Mouse (Mus musculus): ENCODE measurements around the gene Prss45. TPM values are rescaled to one million over a fixed set of nuclear protein-coding genes. Genes with fewer than 3 reads are reported as not detected.
"Not testable (repeated sequence)": the region's sequence is repeated elsewhere in the genome, so short reads cannot be mapped to it uniquely, and the experiment has no call there.

The Prss45 gene
- polyA plus RNA-seq (2015; fragmentation: Nextera tagmentation; extraction: Ambion mirVana) = 0.20 TPM in 1 of 2 replicates, not detected in the other

DNA sequence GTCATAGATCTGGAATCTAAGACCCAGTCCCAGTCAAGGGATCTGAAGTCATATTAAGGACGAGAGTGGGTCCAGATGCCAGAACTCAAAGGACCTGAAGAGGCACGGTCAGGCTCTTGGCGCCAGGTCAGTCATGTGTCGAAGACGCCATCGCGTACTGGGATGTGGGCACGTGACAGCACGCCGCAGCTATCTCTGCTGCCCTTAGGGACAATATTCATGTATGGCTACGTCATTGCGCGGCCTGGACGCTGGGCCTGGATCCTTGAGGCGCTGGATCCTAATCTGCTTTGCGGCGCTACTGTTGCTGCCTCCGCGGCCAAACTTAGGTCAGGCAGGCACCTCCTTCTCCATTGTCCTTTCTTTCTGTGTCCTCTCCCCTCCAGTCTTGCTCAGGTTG lies at the start of gene Prss45:
Gene Prss45, plus strand, starts transcription at position 178 of the 400 bp plus-strand sequence.
- no peak for ATAC-seq (replicated peaks)
- Histone ChIP-seq H3K27ac (replicated peaks) (no peak within 1 kb of the TSS), H3K27me3 (no peaks in the 10 kb centered on the region), H3K4me2 (replicated peaks) (no peak within 1 kb of the TSS), H3K4me1 (no peaks in the 10 kb centered on the region), H3K36me3 (no peaks in the 10 kb centered on the region), H3K9me3 (no peaks in the 10 kb centered on the region), H3K9ac (replicated peaks) (no peak within 1 kb of the TSS), H3K4me3 (no peak within 1 kb of the TSS)
- WGBS = 76% methylated on average over 19 of the region's 19 CpGs

DNA sequence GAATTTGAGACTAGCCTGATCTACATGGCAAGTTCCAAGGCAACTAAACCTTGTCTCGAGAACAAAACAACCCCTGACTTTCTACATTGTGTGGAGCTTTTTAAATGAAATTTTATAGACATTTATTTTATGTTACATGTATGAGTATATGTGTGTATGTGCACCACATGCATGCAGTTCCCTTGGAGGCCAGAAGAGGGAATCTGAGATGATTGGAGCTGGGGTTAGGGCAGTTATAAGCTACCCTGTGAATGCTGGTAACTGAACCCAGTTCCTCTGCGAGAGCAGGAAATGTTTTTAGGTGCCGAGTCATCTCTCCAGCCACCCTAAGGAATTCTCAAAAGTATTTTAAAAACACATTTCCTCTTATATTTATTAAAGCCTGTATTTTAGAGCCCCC lies 46.2 kb upstream of the Prss45 start:
- WGBS = 93% methylated on average over 3 of the region's 3 CpGs
- Histone ChIP-seq H3K27ac (replicated peaks) (no peak overlapping the region), H3K36me3 (no peaks in the 10 kb centered on the region), H3K4me2 (replicated peaks) (no peak overlapping the region), H3K9me3 (no peaks in the 10 kb centered on the region), H3K27me3 (no peaks in the 10 kb centered on the region), H3K9ac (replicated peaks) (no peak overlapping the region), H3K4me1 (no peaks in the 10 kb centered on the region), H3K4me3 (no peak overlapping the region)
- no peak for ATAC-seq (replicated peaks)

DNA sequence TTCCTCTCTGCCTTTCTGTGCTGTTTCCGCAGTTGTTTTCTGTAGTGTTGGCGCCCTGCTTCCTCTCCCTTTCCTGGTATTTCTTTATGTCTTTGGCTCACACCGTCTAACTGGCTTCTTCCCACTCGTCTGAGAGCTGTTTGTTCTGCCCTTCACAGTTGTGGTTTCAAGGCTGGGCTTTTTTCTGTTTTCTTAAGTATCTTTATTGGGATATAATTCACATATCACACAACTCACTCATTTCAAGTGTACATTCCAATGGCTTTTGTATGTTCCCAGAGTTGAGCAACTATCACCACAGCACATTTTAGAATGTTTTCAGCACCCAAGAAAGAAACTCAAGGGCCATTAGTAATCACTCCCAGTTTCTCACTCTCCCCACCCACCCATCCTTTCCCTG lies 43.9 kb upstream of the Prss45 start:
- no peaks in the 10 kb centered on the region for H3K9me3 ChIP-seq
- no peaks in the 10 kb centered on the region for H3K36me3 ChIP-seq
- no peak overlapping the region for H3K4me3 ChIP-seq
- H3K4me1 ChIP-seq = no peaks in the 10 kb centered on the region
- no peak for ATAC-seq (replicated peaks)
- no peak overlapping the region for H3K9ac ChIP-seq (replicated peaks)
- no peak overlapping the region for H3K27ac ChIP-seq (replicated peaks)
- 77% methylated on average over 4 of the region's 4 CpGs for WGBS
- no peaks in the 10 kb centered on the region for H3K27me3 ChIP-seq
- no peak overlapping the region for H3K4me2 ChIP-seq (replicated peaks)

DNA sequence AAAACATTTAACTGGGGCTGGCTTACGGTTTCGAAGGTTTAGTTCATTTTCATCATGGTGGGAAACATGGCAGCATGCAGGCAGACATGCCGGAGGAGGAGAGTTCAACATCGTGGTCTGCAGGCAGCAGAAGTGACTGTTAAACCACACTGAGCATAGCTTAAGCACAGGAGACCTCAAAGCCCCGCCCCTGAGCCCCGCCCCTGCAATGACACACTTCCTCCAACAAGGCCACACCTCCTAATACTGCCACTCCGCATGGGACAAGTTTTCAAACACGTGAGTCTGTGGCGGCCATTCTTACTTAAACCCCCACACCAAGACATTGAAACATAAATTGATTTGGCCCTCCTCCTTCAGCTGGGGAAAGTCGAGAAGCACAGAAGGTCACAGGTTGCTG lies 37.4 kb upstream of the Prss45 start:
- no peak for ATAC-seq (replicated peaks)
- Histone ChIP-seq H3K4me2 (replicated peaks) (no peak overlapping the region), H3K4me3 (no peak overlapping the region), H3K27me3 (no peaks in the 10 kb centered on the region), H3K4me1 (no peaks in the 10 kb centered on the region), H3K27ac (replicated peaks) (no peak overlapping the region), H3K9me3 (no peaks in the 10 kb centered on the region), H3K9ac (replicated peaks) (no peak overlapping the region), H3K36me3 (no peaks in the 10 kb centered on the region)
- WGBS = 88% methylated on average over 10 of the region's 10 CpGs

DNA sequence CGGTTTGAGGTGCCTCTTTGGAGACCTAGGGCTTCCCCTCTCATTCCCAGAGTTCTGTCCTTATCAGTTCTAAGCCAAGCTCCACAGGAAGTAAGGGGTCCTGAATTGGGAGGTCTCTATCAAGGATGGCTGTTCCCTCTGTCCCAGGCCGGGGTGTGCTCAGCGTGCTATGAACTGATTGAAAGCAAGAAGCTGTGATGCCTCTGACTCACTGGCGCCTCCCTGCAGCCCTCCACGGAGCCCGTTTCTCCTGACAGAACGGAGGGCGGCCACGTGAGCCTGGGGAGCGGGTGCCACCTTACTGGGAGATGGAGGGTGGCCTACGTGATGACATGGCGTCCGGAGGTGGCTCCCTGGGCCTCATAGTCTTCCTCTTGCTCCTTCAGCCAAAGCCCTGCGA lies 36.5 kb upstream of the Prss45 start, which contains the start of gene Prss42:
Gene Prss42, plus strand, starts transcription at position 301 of the 400 bp plus-strand sequence.
- no peak for ATAC-seq (replicated peaks)
- H3K4me2 ChIP-seq (replicated peaks) = no peak within 1 kb of the TSS
- no peak within 1 kb of the TSS for H3K9ac ChIP-seq (replicated peaks)
- H3K36me3 ChIP-seq = no peaks in the 10 kb centered on the region
- H3K9me3 ChIP-seq = no peaks in the 10 kb centered on the region
- H3K27ac ChIP-seq (replicated peaks) = no peak within 1 kb of the TSS
- no peaks in the 10 kb centered on the region for H3K27me3 ChIP-seq
- H3K4me1 ChIP-seq = no peaks in the 10 kb centered on the region
- 90% methylated on average over 14 of the region's 14 CpGs for WGBS
- H3K4me3 ChIP-seq = no peak within 1 kb of the TSS

DNA sequence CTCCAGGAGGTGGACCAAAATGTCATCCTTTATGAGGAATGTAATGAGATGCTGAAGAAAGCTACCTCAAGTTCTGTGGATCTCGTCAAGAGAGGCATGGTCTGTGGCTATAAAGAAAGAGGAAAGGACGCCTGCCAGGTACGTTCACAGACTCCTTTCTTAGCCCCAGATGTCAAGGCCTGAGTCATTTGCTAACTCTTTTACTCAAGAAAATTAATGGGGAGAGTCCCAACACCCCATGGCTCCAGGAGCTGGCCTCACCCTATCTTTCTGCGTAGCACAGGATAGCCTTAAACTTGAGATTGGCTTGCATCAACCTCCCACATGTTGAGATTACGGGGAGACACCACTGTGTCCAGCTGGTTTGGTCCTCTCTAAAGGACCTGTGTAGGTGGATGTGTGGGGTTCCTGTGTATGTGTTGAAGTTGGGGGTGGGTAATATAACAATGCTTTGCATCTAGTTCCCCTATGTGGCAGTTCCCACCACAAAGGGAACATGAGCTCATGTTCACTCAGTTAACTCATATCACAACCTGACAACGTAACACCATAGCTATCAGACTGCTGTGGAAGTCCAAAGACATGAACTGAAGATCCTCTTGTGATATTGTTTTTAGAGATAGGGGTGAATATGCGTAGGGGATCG lies 33.4 kb upstream of the Prss45 start:
- 90% methylated on average over 8 of the region's 8 CpGs for WGBS
- Histone ChIP-seq H3K36me3 (no peaks in the 10 kb centered on the region), H3K27ac (replicated peaks) (no peak overlapping the region), H3K9me3 (no peaks in the 10 kb centered on the region), H3K9ac (replicated peaks) (no peak overlapping the region), H3K27me3 (no peaks in the 10 kb centered on the region), H3K4me1 (no peaks in the 10 kb centered on the region), H3K4me2 (replicated peaks) (no peak overlapping the region), H3K4me3 (no peak overlapping the region)
- no peak for ATAC-seq (replicated peaks)

DNA sequence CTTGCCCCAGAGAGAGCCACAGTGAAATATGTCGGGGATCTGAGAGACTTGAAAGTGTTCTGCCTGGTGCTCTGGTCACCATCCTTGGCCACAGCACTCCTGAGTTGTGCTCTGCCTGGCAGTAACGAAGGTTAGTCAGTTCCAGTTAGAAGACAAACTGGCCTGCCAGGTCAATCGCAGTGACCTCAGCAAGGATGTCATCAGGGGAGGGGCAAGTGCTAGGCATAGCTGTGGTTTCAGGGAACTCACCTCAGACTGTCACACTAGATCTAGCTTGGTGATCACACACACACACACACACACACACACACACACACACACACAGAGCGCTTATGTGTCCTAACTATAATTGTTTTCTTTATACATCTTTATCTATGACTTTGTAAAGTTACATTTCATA lies 31.1 kb upstream of the Prss45 start:
- WGBS = 73% methylated on average over 4 of the region's 4 CpGs

DNA sequence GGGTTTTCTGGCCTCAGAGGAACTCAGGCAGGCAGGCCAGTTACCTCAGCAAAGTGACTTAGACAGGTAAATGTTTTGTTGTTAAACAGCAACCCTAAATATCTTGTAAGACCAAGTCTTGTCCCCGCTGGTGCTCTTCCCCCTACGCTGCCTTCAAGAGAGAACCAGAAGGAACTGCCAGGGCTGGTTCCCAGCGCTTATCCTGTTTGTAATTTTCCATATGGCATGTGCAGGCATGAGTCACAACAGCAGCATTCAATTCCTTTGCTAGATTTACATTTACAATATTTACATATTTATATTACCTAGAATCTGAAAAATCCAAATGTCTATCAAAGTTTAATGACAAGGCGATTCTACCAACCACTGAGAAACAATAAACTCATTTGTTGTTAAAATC lies 24.3 kb upstream of the Prss45 start:
- Histone ChIP-seq H3K27me3 (no peaks in the 10 kb centered on the region), H3K9ac (replicated peaks) (no peak overlapping the region), H3K4me2 (replicated peaks) (no peak overlapping the region), H3K36me3 (no peaks in the 10 kb centered on the region), H3K4me3 (no peak overlapping the region), H3K4me1 (no peaks in the 10 kb centered on the region), H3K9me3 (no peaks in the 10 kb centered on the region), H3K27ac (replicated peaks) (no peak overlapping the region)
- ATAC-seq (replicated peaks) = no peak
- WGBS = 81% methylated on average over 4 of the region's 4 CpGs

More for the DNA sequence above, 31.1 kb upstream of the Prss45 start:
- no peaks in the 10 kb centered on the region for H3K9me3 ChIP-seq
- H3K4me3 ChIP-seq = no peak overlapping the region
- H3K27me3 ChIP-seq = no peaks in the 10 kb centered on the region
- H3K4me2 ChIP-seq (replicated peaks) = no peak overlapping the region
- no peaks in the 10 kb centered on the region for H3K4me1 ChIP-seq
- H3K9ac ChIP-seq (replicated peaks) = no peak overlapping the region
- ATAC-seq (replicated peaks) = no peak
- no peaks in the 10 kb centered on the region for H3K36me3 ChIP-seq
- no peak overlapping the region for H3K27ac ChIP-seq (replicated peaks)

DNA sequence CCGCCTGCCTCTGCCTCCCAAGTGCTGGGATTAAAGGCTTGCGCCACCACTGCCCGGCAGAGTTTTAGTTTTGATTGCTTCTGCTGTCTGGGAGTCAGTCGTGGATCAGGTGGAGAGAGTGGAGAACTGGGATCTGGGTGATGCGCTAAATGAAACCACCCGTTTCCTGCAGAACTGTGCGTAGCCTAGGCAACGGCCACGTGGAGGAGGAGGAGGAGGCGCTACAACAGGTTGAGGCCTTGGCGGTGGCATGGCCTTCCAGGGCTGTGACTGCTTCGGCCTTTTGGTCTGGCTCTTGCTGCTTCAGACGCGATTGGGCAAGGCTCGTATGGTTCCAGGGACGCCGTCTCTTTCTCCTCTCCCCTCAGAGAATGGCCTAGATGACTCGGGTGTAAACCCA lies 20.6 kb upstream of the Prss45 start, which contains the start of gene Prss44:
Gene Prss44, plus strand, starts transcription at position 206 of the 400 bp plus-strand sequence.
- ATAC-seq (replicated peaks) = no peak
- no peak within 1 kb of the TSS for H3K4me2 ChIP-seq (replicated peaks)
- 71% methylated on average over 18 of the region's 18 CpGs for WGBS
- no peaks in the 10 kb centered on the region for H3K9me3 ChIP-seq
- H3K4me3 ChIP-seq = no peak within 1 kb of the TSS
- H3K27ac ChIP-seq (replicated peaks) = no peak within 1 kb of the TSS
- no peaks in the 10 kb centered on the region for H3K36me3 ChIP-seq
- H3K9ac ChIP-seq (replicated peaks) = no peak within 1 kb of the TSS
- H3K4me1 ChIP-seq = no peaks in the 10 kb centered on the region
- H3K27me3 ChIP-seq = no peaks in the 10 kb centered on the region

DNA sequence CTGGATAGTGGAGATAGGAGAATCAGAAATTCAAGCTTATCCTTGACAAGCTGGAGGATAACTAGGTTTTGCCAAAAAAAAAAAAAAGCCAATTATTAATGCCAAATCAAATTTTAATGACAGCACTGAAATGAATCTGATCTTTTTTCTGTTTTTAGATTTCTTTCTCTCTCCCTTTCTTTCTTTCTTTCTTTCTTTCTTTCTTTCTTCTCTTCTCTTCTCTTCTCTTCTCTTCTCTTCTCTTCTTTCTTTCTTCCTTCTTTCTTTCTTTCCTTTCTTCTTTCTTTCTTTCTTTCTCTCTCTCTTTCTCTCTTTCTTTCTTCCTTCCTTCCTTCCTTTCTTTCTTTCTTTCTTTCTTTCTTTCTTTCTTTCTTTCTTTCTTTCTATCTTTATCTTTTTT lies 13.8 kb upstream of the Prss45 start:
- ATAC-seq (replicated peaks); H3K36me3 ChIP-seq; H3K4me3 ChIP-seq; H3K9ac ChIP-seq (replicated peaks); H3K9me3 ChIP-seq; H3K4me2 ChIP-seq (replicated peaks); H3K4me1 ChIP-seq; H3K27me3 ChIP-seq; H3K27ac ChIP-seq (replicated peaks): not testable (repeated sequence)

DNA sequence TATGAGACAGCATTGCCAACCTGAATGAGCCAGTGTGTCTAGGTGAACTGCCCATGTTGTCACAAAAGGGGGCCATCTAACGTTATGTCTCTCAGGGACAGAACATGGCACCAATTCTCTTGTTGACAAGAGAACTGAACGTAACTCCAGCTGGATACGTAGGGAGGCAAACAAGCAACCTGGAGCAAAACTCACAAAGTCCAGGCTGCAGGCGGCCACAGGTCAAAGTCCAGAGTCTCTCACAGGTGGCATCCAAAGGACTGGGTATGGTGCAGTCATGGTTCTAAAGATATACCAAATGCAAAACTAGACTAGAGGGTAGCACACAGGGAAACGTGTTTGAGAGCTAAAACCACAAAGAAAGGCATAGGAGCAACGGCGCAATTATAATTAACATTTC lies 13.0 kb upstream of the Prss45 start:
- Histone ChIP-seq H3K4me1 (0 out of 2 replicates have a peak, but pooled peaks cover 4% of the 10 kb centered on the region), H3K9ac (replicated peaks) (no peak overlapping the region), H3K9me3 (no peaks in the 10 kb centered on the region), H3K36me3 (no peaks in the 10 kb centered on the region), H3K4me3 (no peak overlapping the region), H3K27ac (replicated peaks) (no peak overlapping the region), H3K4me2 (replicated peaks) (no peak overlapping the region), H3K27me3 (no peaks in the 10 kb centered on the region)
- 86% methylated on average over 7 of the region's 7 CpGs for WGBS
- no peak for ATAC-seq (replicated peaks)

DNA sequence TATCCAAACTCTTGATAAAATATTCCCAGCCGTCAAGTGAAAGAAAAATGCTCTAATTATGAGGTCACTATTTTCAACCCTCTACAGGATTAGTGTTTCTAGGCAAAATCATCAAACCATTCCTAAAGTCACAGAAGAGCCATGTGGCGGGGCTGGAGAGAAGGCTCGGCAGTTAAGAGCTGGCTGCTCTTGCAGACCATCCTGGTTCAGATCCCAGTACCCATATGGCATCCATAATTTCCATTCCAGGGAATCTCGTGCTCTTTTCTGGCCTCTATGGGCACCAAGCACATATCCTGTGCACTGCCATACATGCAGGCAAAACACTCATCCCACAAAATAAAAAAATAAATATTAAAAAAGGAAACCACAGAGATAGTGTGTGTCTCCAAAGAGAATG lies 9.0 kb upstream of the Prss45 start:
- WGBS = 75% methylated on average over 4 of the region's 4 CpGs
- no peak overlapping the region for H3K27ac ChIP-seq (replicated peaks)
- no peak for ATAC-seq (replicated peaks)

DNA sequence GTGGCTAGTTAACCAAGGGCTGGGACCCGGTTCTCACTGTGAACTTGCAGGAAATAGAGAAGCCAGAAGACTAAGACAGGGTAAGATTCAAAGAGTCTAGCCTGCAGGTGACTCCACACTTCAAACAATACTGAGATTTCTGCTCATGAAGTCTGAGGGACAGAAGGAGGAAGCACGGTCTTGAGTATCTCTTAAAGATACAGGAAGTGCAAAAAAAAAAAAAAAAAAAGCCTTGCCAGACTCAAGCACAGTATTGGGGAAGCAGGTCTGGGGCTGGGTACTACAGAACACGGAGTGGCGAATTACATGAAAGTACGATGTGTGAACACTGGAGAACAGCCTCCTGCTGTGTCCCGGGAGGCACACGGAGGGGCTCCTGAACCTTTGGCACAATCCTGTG lies 8.6 kb upstream of the Prss45 start:
- H3K9ac ChIP-seq (replicated peaks) = no peak overlapping the region
- H3K36me3 ChIP-seq = no peaks in the 10 kb centered on the region
- 82% methylated on average over 7 of the region's 7 CpGs for WGBS
- no peak overlapping the region for H3K27ac ChIP-seq (replicated peaks)
- no peaks in the 10 kb centered on the region for H3K9me3 ChIP-seq
- no peak for ATAC-seq (replicated peaks)
- no peak overlapping the region for H3K4me2 ChIP-seq (replicated peaks)
- H3K4me1 ChIP-seq = 0 out of 2 replicates have a peak, but pooled peaks cover 4% of the 10 kb centered on the region
- no peak overlapping the region for H3K4me3 ChIP-seq
- no peaks in the 10 kb centered on the region for H3K27me3 ChIP-seq

More for the DNA sequence above, 9.0 kb upstream of the Prss45 start:
- Histone ChIP-seq H3K36me3 (no peaks in the 10 kb centered on the region), H3K9me3 (no peaks in the 10 kb centered on the region), H3K9ac (replicated peaks) (no peak overlapping the region), H3K27me3 (no peaks in the 10 kb centered on the region), H3K4me3 (no peak overlapping the region), H3K4me2 (replicated peaks) (no peak overlapping the region), H3K4me1 (0 out of 2 replicates have a peak, but pooled peaks cover 4% of the 10 kb centered on the region)
